Mouse (Mus musculus) MEL (cell line): ENCODE measurements at regions not wholly inside any gene's neighbourhood (a gene's known extent, or its start where the extent isn't known, plus 50 kb on each side); places are given as distances from the start of the nearest gene placed in this dataset.

ENCODE experiments used
- DNase-seq: peaks from one replicate; pipeline ENCODE4 v3.0.0; 2011; ENCODE audit warnings: low read depth, low spot score
- H3K27ac ChIP-seq: 2 replicates; pipeline ENCODE4 v1.5.1; 2012; ENCODE audit warnings: low read depth, mild to moderate bottlenecking, control low read depth, low read length, moderate library complexity; ENCODE audit not compliant: control insufficient read depth
- H3K27me3 ChIP-seq, 2 experiments: fragments of 150-350 bp in 1 of 2; sonication (generic) in 1 of 2; 2 replicates each; pipeline ENCODE4 v1.6.1; 2012; ENCODE audit warnings: low read length in 2 of 2, mild to moderate bottlenecking in 2 of 2, improper control_type of control experiment in 1 of 2, moderate library complexity in 1 of 2; ENCODE audit not compliant: insufficient read depth in 2 of 2, control insufficient read depth in 1 of 2
- H3K36me3 ChIP-seq, 2 experiments: 2 replicates each; pipeline ENCODE4 v1.6.1; 2012 to 2014; ENCODE audit warnings: low read length in 2 of 2, improper control_type of control experiment in 1 of 2, inconsistent platforms in 1 of 2, mild to moderate bottlenecking in 1 of 2; ENCODE audit not compliant: insufficient read depth in 2 of 2, control insufficient read depth in 1 of 2
- H3K4me1 ChIP-seq, 2 experiments: fragments of 150-350 bp in 1 of 2; sonication (generic) in 1 of 2; 2 replicates each; pipeline ENCODE4 v1.6.1; 2012; ENCODE audit warnings: low read length in 2 of 2, improper control_type of control experiment in 1 of 2, mild to moderate bottlenecking in 1 of 2; ENCODE audit not compliant: insufficient read depth in 2 of 2, control insufficient read depth in 1 of 2
- H3K4me3 ChIP-seq, 2 experiments: fragments of 150-350 bp in 1 of 2; sonication (generic) in 1 of 2; 2 replicates each; pipeline ENCODE4 v1.5.1; 2012; ENCODE audit warnings: low read depth in 2 of 2, low read length in 2 of 2, mild to moderate bottlenecking in 2 of 2, moderate library complexity in 2 of 2, control low read depth in 1 of 2, improper control_type of control experiment in 1 of 2; ENCODE audit not compliant: control insufficient read depth in 1 of 2, insufficient read depth in 1 of 2
- H3K79me2 ChIP-seq: 2 replicates; pipeline ENCODE4 v1.6.1; 2012; ENCODE audit warnings: mild to moderate bottlenecking, low read length, moderate library complexity; ENCODE audit not compliant: control insufficient read depth, poor library complexity, insufficient read depth
- H3K9ac ChIP-seq: 2 replicates; pipeline ENCODE4 v1.6.1; 2012; ENCODE audit warnings: low read depth, mild to moderate bottlenecking, control low read depth, low read length, moderate library complexity; ENCODE audit not compliant: control insufficient read depth, poor library complexity, severe bottlenecking
- H3K9me3 ChIP-seq: fragments of 150-350 bp; sonication (generic); replicated peaks from 2 replicates; pipeline ENCODE4 v1.6.1; 2012; ENCODE audit warnings: mild to moderate bottlenecking, low read length, improper control_type of control experiment, moderate library complexity; ENCODE audit not compliant: insufficient read depth
- CHD2 ChIP-seq: IDR thresholded peaks from 2 replicates; pipeline ENCODE4 v1.6.1; 2011; ENCODE audit warnings: low read length, improper control_type of control experiment
- CTCF ChIP-seq, 3 experiments: IDR thresholded peaks in 2 of 3; conservative IDR thresholded peaks in 1 of 3; 2 replicates each; pipeline ENCODE4 v1.5.1; 2011 to 2012; ENCODE audit warnings: low read length in 3 of 3, low read depth in 2 of 3, mild to moderate bottlenecking in 2 of 3, improper control_type of control experiment in 1 of 3, inconsistent platforms in 1 of 3, mixed read lengths in 1 of 3, moderate library complexity in 1 of 3; ENCODE audit not compliant: control insufficient read depth in 1 of 3, insufficient read depth in 1 of 3, poor library complexity in 1 of 3, severe bottlenecking in 1 of 3
- E2F4 ChIP-seq: IDR thresholded peaks from 2 replicates; pipeline ENCODE4 v1.6.1; 2011; ENCODE audit warnings: low read depth, low read length, improper control_type of control experiment, borderline replicate concordance
- ELF1 ChIP-seq: IDR thresholded peaks from 2 replicates; pipeline ENCODE4 v1.6.1; 2014; ENCODE audit warnings: low read depth, mild to moderate bottlenecking, inconsistent platforms, low read length, improper control_type of control experiment, moderate library complexity
- EP300 ChIP-seq, 2 experiments: IDR thresholded peaks; 2 replicates each; pipeline ENCODE4 v1.6.1; 2011; ENCODE audit warnings: improper control_type of control experiment in 2 of 2, low read length in 2 of 2, low read depth in 1 of 2, mild to moderate bottlenecking in 1 of 2
- ETS1 ChIP-seq: IDR thresholded peaks from 2 replicates; pipeline ENCODE4 v1.6.1; 2012; ENCODE audit warnings: low read depth, mild to moderate bottlenecking, inconsistent platforms, low read length, improper control_type of control experiment, moderate library complexity
- GABPA ChIP-seq: IDR thresholded peaks from 2 replicates; pipeline ENCODE4 v1.6.1; 2012; ENCODE audit warnings: low read depth, mild to moderate bottlenecking, inconsistent platforms, low read length, improper control_type of control experiment, moderate library complexity
- MAX ChIP-seq: IDR thresholded peaks from 2 replicates; pipeline ENCODE4 v1.6.1; 2011; ENCODE audit warnings: low read length, improper control_type of control experiment
- MAZ ChIP-seq: IDR thresholded peaks from 2 replicates; pipeline ENCODE4 v1.6.1; 2012; ENCODE audit warnings: low read depth, mild to moderate bottlenecking, inconsistent platforms, low read length, improper control_type of control experiment
- MXI1 ChIP-seq: IDR thresholded peaks from 2 replicates; pipeline ENCODE4 v1.6.1; 2011; ENCODE audit warnings: mild to moderate bottlenecking, low read depth, low read length, improper control_type of control experiment
- MYC ChIP-seq: IDR thresholded peaks from 2 replicates; pipeline ENCODE4 v1.6.1; 2011; ENCODE audit warnings: low read depth, mild to moderate bottlenecking, low read length, improper control_type of control experiment, moderate library complexity
- POLR2A ChIP-seq, 2 experiments: IDR thresholded peaks; 2 replicates each; pipeline ENCODE4 v1.6.1; 2011 to 2012; ENCODE audit warnings: low read length in 2 of 2, mild to moderate bottlenecking in 2 of 2, control low read depth in 1 of 2, improper control_type of control experiment in 1 of 2, low read depth in 1 of 2, moderate library complexity in 1 of 2; ENCODE audit not compliant: control insufficient read depth in 1 of 2, insufficient read depth in 1 of 2, poor library complexity in 1 of 2
- RAD21 ChIP-seq: IDR thresholded peaks from 2 replicates; pipeline ENCODE4 v1.6.1; 2011; ENCODE audit warnings: mild to moderate bottlenecking, low read depth, low read length, improper control_type of control experiment
- RCOR1 ChIP-seq: IDR thresholded peaks from 2 replicates; pipeline ENCODE4 v1.6.1; 2012; ENCODE audit warnings: low read depth, mild to moderate bottlenecking, inconsistent platforms, low read length, improper control_type of control experiment
- SIN3A ChIP-seq: IDR thresholded peaks from 2 replicates; pipeline ENCODE4 v1.6.1; 2012; ENCODE audit warnings: low read length, improper control_type of control experiment, inconsistent platforms
- SMC3 ChIP-seq: IDR thresholded peaks from 2 replicates; pipeline ENCODE4 v1.6.1; 2011; ENCODE audit warnings: low read depth, low read length, improper control_type of control experiment
- TAL1 ChIP-seq: IDR thresholded peaks from 2 replicates; pipeline ENCODE4 v1.6.1; 2012; ENCODE audit warnings: mild to moderate bottlenecking, inconsistent platforms, low read length, moderate library complexity, mixed read lengths
- TBP ChIP-seq: IDR thresholded peaks from 2 replicates; pipeline ENCODE4 v1.8.0; 2011; ENCODE audit warnings: low read depth, low read length, improper control_type of control experiment
- TCF12 ChIP-seq: IDR thresholded peaks from 2 replicates; pipeline ENCODE4 v1.6.1; 2014; ENCODE audit warnings: low read depth, mild to moderate bottlenecking, inconsistent platforms, low read length, improper control_type of control experiment, moderate library complexity
- UBTF ChIP-seq: IDR thresholded peaks from 2 replicates; pipeline ENCODE4 v1.6.1; 2012; ENCODE audit warnings: low read depth, mild to moderate bottlenecking, inconsistent platforms, low read length, improper control_type of control experiment, moderate library complexity, borderline replicate concordance; ENCODE audit not compliant: insufficient read depth
- ZKSCAN1 ChIP-seq: IDR thresholded peaks from 2 replicates; pipeline ENCODE4 v1.6.1; 2012; ENCODE audit warnings: low read depth, mild to moderate bottlenecking, inconsistent platforms, low read length, improper control_type of control experiment, moderate library complexity

GRCm38 (mm10) chr1:189065152-189065910, 57.7 kb upstream of the Kctd3 start:
- H3K4me1 ChIP-seq: no peaks in the 10 kb centered on the region
- no peaks in the 10 kb centered on the region for H3K36me3 ChIP-seq
- H3K9me3 ChIP-seq: no peaks in the 10 kb centered on the region
- H3K4me3 ChIP-seq: no peak overlapping the region
- no peaks in the 10 kb centered on the region for H3K79me2 ChIP-seq
- DNase-seq: no peak
- H3K27ac ChIP-seq: no peak overlapping the region
- no peak overlapping the region for H3K9ac ChIP-seq
- TF ChIP-seq MAX (no peak), ETS1 (no peak), MXI1 (no peak), ZKSCAN1 (no peak), POLR2A (IDR thresholded peaks at IDR 0.05; ENCODE audit: control insufficient read depth in 1 of 2, insufficient read depth in 1 of 2, low read depth in 1 of 2, low read length in 2 of 2, poor library complexity in 1 of 2) (no peak), CHD2 (no peak), ELF1 (no peak), SIN3A (no peak), TAL1 (no peak), RCOR1 (no peak)
- no peaks in the 10 kb centered on the region for H3K27me3 ChIP-seq

DNA sequence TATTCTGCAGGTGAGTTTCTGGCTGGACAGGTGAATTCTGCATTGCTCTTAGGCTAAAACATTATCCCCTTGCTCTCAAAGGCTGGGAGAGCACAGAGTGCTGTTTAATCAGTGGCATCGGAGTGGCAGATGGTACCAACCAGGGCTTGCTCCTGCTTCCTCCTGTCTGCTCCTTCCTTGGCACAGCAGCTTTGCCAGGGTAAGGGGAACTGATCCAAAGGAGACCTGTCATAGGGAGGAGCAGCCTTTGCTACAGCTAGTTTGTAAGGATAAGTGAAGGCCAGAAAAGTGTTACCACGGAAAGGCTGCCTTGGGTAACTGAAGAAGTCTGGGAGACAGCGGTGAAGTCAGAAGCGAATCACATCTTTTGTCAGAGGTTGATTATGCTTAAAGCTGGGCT, 57.0 kb upstream of the Kctd3 start:
- no peak for TF ChIP-seq GABPA
- no peak for TF ChIP-seq TAL1
- TF ChIP-seq E2F4: no peak
- TF ChIP-seq TCF12: no peak
- TF ChIP-seq MXI1: no peak
- TF ChIP-seq SMC3: no peak
- no peak for TF ChIP-seq MYC
- no peak for TF ChIP-seq RAD21
- no peak for TF ChIP-seq UBTF
- no peak for TF ChIP-seq RCOR1
- no peak for TF ChIP-seq EP300 (IDR thresholded peaks at IDR 0.05; ENCODE audit: low read depth in 1 of 2, low read length in 2 of 2)
- no peak for TF ChIP-seq MAZ
- TF ChIP-seq CTCF (IDR thresholded peaks at IDR 0.05 in 2 of 3, conservative IDR thresholded peaks at IDR 0.05 in 1 of 3; ENCODE audit: control insufficient read depth in 1 of 3, insufficient read depth in 1 of 3, low read depth in 2 of 3, low read length in 3 of 3, poor library complexity in 1 of 3, severe bottlenecking in 1 of 3): no peak
- TF ChIP-seq TBP: no peak
- Histone ChIP-seq H3K9ac (no peak overlapping the region), H3K9me3 (no peaks in the 10 kb centered on the region), H3K36me3 (no peaks in the 10 kb centered on the region), H3K4me3 (no peak overlapping the region), H3K27me3 (no peaks in the 10 kb centered on the region), H3K27ac (no peak overlapping the region), H3K4me1 (no peaks in the 10 kb centered on the region), H3K79me2 (no peaks in the 10 kb centered on the region)
- no peak for DNase-seq
